In genomic region chr3:132813147-132813546, GRCm38 (mm10) we compare ENCODE assay signal across 25 mouse cellular contexts.
A peak's percentile ranks its signal among the peaks of the same experiment; 100 is the strongest.
DNase-seq lines count a peak whose midpoint lies in the region; ATAC-seq and TF ChIP-seq lines count a peak whose summit lies in the region.
"Had no signal": no experiment of that assay in that cellular context is flagged by ENCODE, and none has a peak within 500 bp of the region (broad histone marks: within the 10 kb centered on the region; RNA-seq: fewer than 3 reads in every experiment).

No protein-coding gene starts in this region.

- H3K79me2 ChIP-seq in CH12.LX (replicated peaks; ENCODE audit: control insufficient read depth, extremely low read depth, insufficient read depth, poor library complexity, severe bottlenecking), result no peaks in the 10 kb centered on the region

- ATAC-seq in heart, embryonic 13.5 days (ENCODE audit: extremely low read depth, insufficient number of reproducible peaks, low FRiP score, low TSS enrichment), result no peak
- ATAC-seq in lung, embryonic 16.5 days (ENCODE audit: low read depth), result no peak
- ATAC-seq in stomach, postnatal 0 days (ENCODE audit: low FRiP score, low TSS enrichment), result peak; percentile 18; the same call in 1 of the 2 replicates
- ATAC-seq: forebrain, embryonic 16.5 days; intestine, postnatal 0 days; Patski had no signal

- no peaks in the 10 kb centered on the region for H3K9me3 ChIP-seq in heart, embryonic 13.5 days
- H3K9me3 ChIP-seq in lung, embryonic 16.5 days (ENCODE audit: control insufficient read depth, low read length), result no peaks in the 10 kb centered on the region
- no peaks in the 10 kb centered on the region for H3K9me3 ChIP-seq in CH12.LX (replicated peaks; ENCODE audit: low read length)
- H3K9me3 ChIP-seq in stomach, postnatal 0 days (ENCODE audit: control insufficient read depth, low read length), result no peaks in the 10 kb centered on the region
- H3K9me3 ChIP-seq: forebrain, embryonic 10.5 days; G1E; hindbrain, embryonic 12.5 days; limb, embryonic 12.5 days had no signal

- H3K4me2 ChIP-seq in heart, embryonic 13.5 days, result no peak overlapping the region
- no peak overlapping the region for H3K4me2 ChIP-seq in lung, embryonic 16.5 days (ENCODE audit: low read depth, low read length)
- H3K4me2 ChIP-seq in CH12.LX (ENCODE audit: insufficient read depth, low read depth, poor library complexity, severe bottlenecking), result no peak overlapping the region
- no peak overlapping the region for H3K4me2 ChIP-seq in stomach, postnatal 0 days (replicated peaks; ENCODE audit: low read depth)
- H3K4me2 ChIP-seq: hindbrain, embryonic 12.5 days; limb, embryonic 12.5 days had no signal

- no peaks in the 10 kb centered on the region for H3K27me3 ChIP-seq in heart, embryonic 13.5 days (replicated peaks)
- H3K27me3 ChIP-seq in lung, embryonic 16.5 days (ENCODE audit: control insufficient read depth, insufficient read depth, low read depth, low read length), result no peaks in the 10 kb centered on the region
- H3K27me3 ChIP-seq in CH12.LX (replicated peaks), result no peaks in the 10 kb centered on the region
- H3K27me3 ChIP-seq in stomach, postnatal 0 days (ENCODE audit: control insufficient read depth, insufficient read depth, low read length), result no peaks in the 10 kb centered on the region
- H3K27me3 ChIP-seq: hindbrain, embryonic 12.5 days; limb, embryonic 12.5 days; Patski had no signal

- TF ChIP-seq POLR2A in CH12.LX (IDR thresholded peaks at IDR 0.05; ENCODE audit: low read depth, low read length), result no peak

- H3K4me3 ChIP-seq in heart, embryonic 13.5 days, result no peak overlapping the region
- no peak overlapping the region for H3K4me3 ChIP-seq in lung, embryonic 16.5 days (ENCODE audit: low read length)
- H3K4me3 ChIP-seq in CH12.LX (replicated peaks in 1 of 3; ENCODE audit: low read depth in 2 of 3, low read length in 2 of 3, poor library complexity in 1 of 3), result peak overlapping the region in 1 of 3 experiments; percentile 24
- H3K4me3 ChIP-seq in stomach, postnatal 0 days (ENCODE audit: low read depth, low read length), result no peak overlapping the region
- H3K4me3 ChIP-seq: forebrain, embryonic 10.5 days; hindbrain, embryonic 12.5 days; limb, embryonic 12.5 days had no signal

- DNase-seq in heart, postnatal 25 days (ENCODE audit: low spot score), result no peak
- no peak for DNase-seq in lung, postnatal 36 days
- peak; percentile 39 for DNase-seq in CH12.LX (ENCODE audit: extremely low read depth)
- DNase-seq in stomach, postnatal 0 days (ENCODE audit: low spot score), result no peak
- DNase-seq in c-Kit-positive CD71-positive TER-119-positive erythroid progenitor cells, embryonic 14.5 days (ENCODE audit: low spot score), result no peak
- DNase-seq in ovary, postnatal 14 days (ENCODE audit: low spot score), result no peak
- DNase-seq: adrenal gland, postnatal 36 days; cerebellum, adult 11 months; cerebellum, postnatal 10 days; gastrocnemius, postnatal 36 days; kidney, postnatal 4 days; right cerebral cortex, adult 18-20 months; right cerebral cortex, postnatal 4 days; thymus, postnatal 14 days had no signal

- TF ChIP-seq RAD21 in CH12.LX (IDR thresholded peaks at IDR 0.05; ENCODE audit: low read depth, low read length), result no peak

- peak overlapping the region; percentile 16; the same call in 1 of the 2 replicates for H3K27ac ChIP-seq in heart, embryonic 13.5 days (replicated peaks)
- H3K27ac ChIP-seq in lung, embryonic 16.5 days (ENCODE audit: low read length), result peak overlapping the region; percentile 21
- no peak overlapping the region for H3K27ac ChIP-seq in CH12.LX (ENCODE audit: insufficient read depth, low read depth)
- H3K27ac ChIP-seq in stomach, postnatal 0 days (replicated peaks), result no peak overlapping the region
- H3K27ac ChIP-seq: forebrain, embryonic 10.5 days; hindbrain, embryonic 12.5 days; limb, embryonic 12.5 days; liver, embryonic 14.5 days; macrophage had no signal

- no peak for TF ChIP-seq CTCF in CH12.LX (conservative IDR thresholded peaks at IDR 0.05 in 1 of 2, IDR thresholded peaks at IDR 0.05 in 1 of 2; ENCODE audit: low read depth in 2 of 2, low read length in 2 of 2)
- TF ChIP-seq CTCF in stomach, postnatal 0 days (IDR thresholded peaks at IDR 0.05; ENCODE audit: low read depth), result no peak

- peaks cover 35% of the 10 kb centered on the region for H3K4me1 ChIP-seq in heart, embryonic 13.5 days
- H3K4me1 ChIP-seq in lung, embryonic 16.5 days (replicated peaks; ENCODE audit: control insufficient read depth, insufficient read depth, low read length), result peaks cover 14% of the 10 kb centered on the region
- H3K4me1 ChIP-seq in CH12.LX (ENCODE audit: control insufficient read depth in 1 of 2, insufficient read depth in 2 of 2), result peaks cover 17 to 46% of the 10 kb centered on the region in 2 experiments
- peaks cover 3% of the 10 kb centered on the region; the same call in 1 of the 2 replicates for H3K4me1 ChIP-seq in stomach, postnatal 0 days (replicated peaks; ENCODE audit: control insufficient read depth, insufficient read depth)
- H3K4me1 ChIP-seq: forebrain, embryonic 10.5 days; hindbrain, embryonic 12.5 days had no signal

- dilution Hi-C loops in CH12.LX (cut with MboI; ENCODE audit: extremely low pct_ligation_motif_present, extremely low pct_unique_long_range_greater_than_20kb, low sequenced_read_pairs), result no loop called here

- intact Hi-C loops in heart, postnatal 25 days (cut with DNase I), result no loop called here

- H3K36me3 ChIP-seq in heart, embryonic 13.5 days, result 0 out of 2 replicates have a peak, but pooled peaks cover 6% of the 10 kb centered on the region
- no peaks in the 10 kb centered on the region for H3K36me3 ChIP-seq in lung, embryonic 16.5 days (ENCODE audit: control insufficient read depth, insufficient read depth, low read length)
- H3K36me3 ChIP-seq in CH12.LX (replicated peaks in 1 of 2; ENCODE audit: control insufficient read depth in 1 of 2, insufficient read depth in 1 of 2, low read length in 1 of 2), result peaks cover 0 to 20% of the 10 kb centered on the region in 2 experiments
- 0 out of 2 replicates have a peak, but pooled peaks cover 2% of the 10 kb centered on the region for H3K36me3 ChIP-seq in stomach, postnatal 0 days (ENCODE audit: control insufficient read depth, insufficient read depth, low read length)
- H3K36me3 ChIP-seq: forebrain, embryonic 10.5 days had no signal

- no peak overlapping the region for H3K9ac ChIP-seq in heart, embryonic 13.5 days
- H3K9ac ChIP-seq in lung, embryonic 16.5 days (ENCODE audit: low read length), result no peak overlapping the region
- H3K9ac ChIP-seq in CH12.LX (ENCODE audit: insufficient read depth, low read depth), result no peak overlapping the region
- no peak overlapping the region for H3K9ac ChIP-seq in stomach, postnatal 0 days (ENCODE audit: low read length)
- H3K9ac ChIP-seq: hindbrain, embryonic 12.5 days; limb, embryonic 12.5 days; liver, embryonic 14.5 days had no signal

- in situ Hi-C loops in CH12.LX (cut with MboI; ENCODE audit: low pct_ligation_motif_present, low pct_unique_long_range_greater_than_20kb, low sequenced_read_pairs), result no loop called here

- peak; percentile 12; the same call in 1 of the 2 replicates for TF ChIP-seq EP300 in CH12.LX (IDR thresholded peaks at IDR 0.05; ENCODE audit: low read length)
- TF ChIP-seq EP300 in stomach, postnatal 0 days (optimal IDR thresholded peaks at IDR 0.05), result no peak

- WGBS in heart, embryonic 13.5 days, result 72% methylated on average over 3 of the region's 3 CpGs
- WGBS in lung, embryonic 16.5 days, result 60% methylated on average over 3 of the region's 3 CpGs
- WGBS in stomach, postnatal 0 days, result 63% methylated on average over 3 of the region's 3 CpGs

TF ChIP-seq in CH12.LX, 34 proteins besides CTCF, POLR2A, EP300 and RAD21:
- TF ChIP-seq MAFK (IDR thresholded peaks at IDR 0.05; ENCODE audit: insufficient replicate concordance, low read length) (0 out of 2 replicates have a peak, but pooled peaks have one; percentile 49), MAZ (IDR thresholded peaks at IDR 0.05; ENCODE audit: low read depth, low read length) (no peak), ETS1 (conservative IDR thresholded peaks at IDR 0.05; ENCODE audit: low read depth, low read length) (0 out of 2 replicates have a peak, but pooled peaks have one; percentile 25), UBTF (IDR thresholded peaks at IDR 0.05; ENCODE audit: low read depth, low read length) (no peak), TCF12 (IDR thresholded peaks at IDR 0.05; ENCODE audit: low read depth, low read length) (peak; percentile 52; the same call in 1 of the 2 replicates)

Comparison
In these comparisons a context has a peak if more than half of its experiments do, and no peak if none do; other contexts are left out.
1. H3K27ac ChIP-seq: peak in heart, embryonic 13.5 days (single experiment) and lung, embryonic 16.5 days (single experiment); none in CH12.LX (single experiment) and stomach, postnatal 0 days (single experiment).